9 mouse cellular contexts compared by ENCODE assay signal in the genomic region with DNA sequence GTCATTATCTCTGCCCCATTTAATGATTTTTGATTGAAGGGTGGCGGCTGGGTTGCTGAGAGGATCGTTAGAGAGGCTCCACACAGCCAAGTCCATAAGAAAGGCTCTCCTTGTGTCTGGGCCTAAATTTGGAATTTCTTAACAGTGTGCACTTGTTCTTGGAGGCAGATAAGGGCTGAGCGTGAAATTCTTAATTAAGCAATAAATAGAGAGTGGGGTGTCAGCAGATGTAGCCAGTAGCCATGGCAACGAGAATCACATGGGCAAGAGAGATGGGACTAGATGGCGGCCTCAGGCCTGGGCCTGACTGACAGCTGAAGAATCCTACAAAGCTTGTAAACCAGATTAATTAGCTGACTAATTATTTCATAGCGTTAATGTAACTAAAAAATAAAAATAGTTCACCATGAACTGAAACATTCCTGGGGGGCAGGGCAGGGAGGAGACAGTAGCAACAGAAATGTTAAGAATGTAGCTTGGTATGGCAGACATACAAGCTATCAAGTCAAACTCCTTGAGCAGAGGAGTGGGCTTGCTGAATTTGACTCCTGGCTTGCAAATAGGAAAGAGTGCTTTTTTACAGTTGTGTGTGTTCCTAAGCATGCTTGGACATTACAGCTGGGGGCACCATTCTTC.
DNase-seq lines count a peak whose midpoint lies in the region; ATAC-seq lines count a peak whose summit lies in the region.
"Had no signal": no experiment of that assay in that cellular context is flagged by ENCODE, and none has a peak within 500 bp of the region (broad histone marks: within the 10 kb centered on the region; RNA-seq: fewer than 3 reads in every experiment).

No protein-coding gene starts in this region.

- no peaks in the 10 kb centered on the region for H3K9me3 ChIP-seq in forebrain, embryonic 12.5 days
- H3K9me3 ChIP-seq in neural tube, embryonic 13.5 days, result no peaks in the 10 kb centered on the region
- no peaks in the 10 kb centered on the region for H3K9me3 ChIP-seq in kidney, embryonic 15.5 days (replicated peaks)
- H3K9me3 ChIP-seq: limb, embryonic 10.5 days had no signal

- no peaks in the 10 kb centered on the region for H3K36me3 ChIP-seq in forebrain, embryonic 12.5 days (replicated peaks)
- no peaks in the 10 kb centered on the region for H3K36me3 ChIP-seq in neural tube, embryonic 13.5 days
- H3K36me3 ChIP-seq in kidney, embryonic 15.5 days, result no peaks in the 10 kb centered on the region
- H3K36me3 ChIP-seq: limb, embryonic 10.5 days had no signal

- intact Hi-C loops in heart, postnatal 10 days (cut with DNase I), result loop anchor here (10.0 kb wide), 1 partner anchor 1098 kb away; a partner anchor contains a TSS

- peaks cover 4% of the 10 kb centered on the region; the same call in 1 of the 2 replicates for H3K27me3 ChIP-seq in forebrain, embryonic 12.5 days
- peaks cover 20% of the 10 kb centered on the region; the same call in 1 of the 2 replicates for H3K27me3 ChIP-seq in neural tube, embryonic 13.5 days
- H3K27me3 ChIP-seq in kidney, embryonic 15.5 days, result no peaks in the 10 kb centered on the region

- H3K4me1 ChIP-seq in forebrain, embryonic 12.5 days, result peaks cover 21% of the 10 kb centered on the region
- H3K4me1 ChIP-seq in neural tube, embryonic 13.5 days (replicated peaks), result peaks cover 16% of the 10 kb centered on the region
- H3K4me1 ChIP-seq in kidney, embryonic 15.5 days, result no peaks in the 10 kb centered on the region

- 12% methylated on average over 6 of the region's 6 CpGs for WGBS in forebrain, embryonic 12.5 days
- WGBS in neural tube, embryonic 13.5 days, result 18% methylated on average over 6 of the region's 6 CpGs
- 75% methylated on average over 6 of the region's 6 CpGs for WGBS in kidney, embryonic 15.5 days

- ATAC-seq in forebrain, embryonic 12.5 days (ENCODE audit: low FRiP score), result peak; percentile 94
- peak; percentile 92 for ATAC-seq in neural tube, embryonic 13.5 days (ENCODE audit: low read depth)
- ATAC-seq in kidney, embryonic 15.5 days (replicated peaks; ENCODE audit: low FRiP score), result no peak

- no peak overlapping the region for H3K4me3 ChIP-seq in forebrain, embryonic 12.5 days (replicated peaks)
- H3K4me3 ChIP-seq in neural tube, embryonic 13.5 days, result no peak overlapping the region
- H3K4me3 ChIP-seq in kidney, embryonic 15.5 days (replicated peaks), result no peak overlapping the region
- H3K4me3 ChIP-seq: limb, embryonic 10.5 days had no signal

- H3K4me2 ChIP-seq in forebrain, embryonic 12.5 days, result no peak overlapping the region
- H3K4me2 ChIP-seq in neural tube, embryonic 13.5 days, result no peak overlapping the region
- H3K4me2 ChIP-seq in kidney, embryonic 15.5 days, result no peak overlapping the region

- H3K27ac ChIP-seq in forebrain, embryonic 12.5 days, result peak overlapping the region; percentile 54
- peak overlapping the region; percentile 24; the same call in 1 of the 2 replicates for H3K27ac ChIP-seq in neural tube, embryonic 13.5 days (replicated peaks)
- H3K27ac ChIP-seq in kidney, embryonic 15.5 days, result no peak overlapping the region
- H3K27ac ChIP-seq: limb, embryonic 10.5 days had no signal

- DNase-seq in embryo, embryonic 11.5 days (ENCODE audit: low read depth, low spot score), result peak; percentile 38
- DNase-seq in layer of hippocampus, adult 8-10 months (ENCODE audit: low spot score in 2 of 2), result peak; percentile 21 to 43
- no peak for DNase-seq in heart, postnatal 10 days
- no peak for DNase-seq in adipocyte (ENCODE audit: low spot score)
- DNase-seq: lung, postnatal 10 days had no signal

- no peak overlapping the region for H3K9ac ChIP-seq in forebrain, embryonic 12.5 days
- H3K9ac ChIP-seq in neural tube, embryonic 13.5 days, result no peak overlapping the region
- no peak overlapping the region for H3K9ac ChIP-seq in kidney, embryonic 15.5 days

Comparison
In these comparisons a context has a peak if more than half of its experiments do, and no peak if none do; other contexts are left out.
1. DNase-seq: peak in embryo, embryonic 11.5 days (single experiment) and layer of hippocampus, adult 8-10 months (2 of 2); none in heart, postnatal 10 days (0 of 2) and adipocyte (single experiment).